Mouse (Mus musculus): ENCODE results near the gene Ube2q1. TPM values are rescaled to one million over a fixed set of nuclear protein-coding genes. Genes with fewer than 3 reads are reported as not detected.

Ube2q1 gene
- polyA plus RNA-seq, 1 experiment from 2014 or later: 21.3 TPM

- no peak for ATAC-seq (replicated peaks; ENCODE audit: low FRiP score, low TSS enrichment, low read depth)
- Histone ChIP-seq H3K27ac (ENCODE audit: low read depth) (no peak overlapping the region), H3K36me3 (ENCODE audit: control insufficient read depth, insufficient read depth, low read length) (peaks cover 52% of the 10 kb centered on the region), H3K4me3 (ENCODE audit: low read depth, low read length) (no peak overlapping the region), H3K4me1 (replicated peaks; ENCODE audit: control insufficient read depth, insufficient read depth, low read length) (peaks cover 24% of the 10 kb centered on the region), H3K9ac (ENCODE audit: low read length) (no peak overlapping the region), H3K27me3 (replicated peaks; ENCODE audit: control insufficient read depth, insufficient read depth, low read length) (no peaks in the 10 kb centered on the region), H3K9me3 (ENCODE audit: control insufficient read depth, low read length) (no peaks in the 10 kb centered on the region), H3K4me2 (ENCODE audit: low read length) (no peak overlapping the region)
- no peak for DNase-seq (ENCODE audit: low spot score)
- WGBS: 88% methylated on average over 4 of the region's 4 CpGs
These were observed 2.6 kb downstream of the Ube2q1 start for GRCm38 (mm10) chr3:89776001-89776400.

- 84% methylated on average over 4 of the region's 4 CpGs for WGBS
- Histone ChIP-seq H3K4me1 (replicated peaks; ENCODE audit: control insufficient read depth, insufficient read depth, low read length) (peaks cover 7% of the 10 kb centered on the region), H3K27ac (ENCODE audit: low read depth) (no peak overlapping the region), H3K36me3 (ENCODE audit: control insufficient read depth, insufficient read depth, low read length) (peaks cover 80% of the 10 kb centered on the region), H3K27me3 (replicated peaks; ENCODE audit: control insufficient read depth, insufficient read depth, low read length) (no peaks in the 10 kb centered on the region), H3K9ac (ENCODE audit: low read length) (no peak overlapping the region), H3K9me3 (ENCODE audit: control insufficient read depth, low read length) (no peaks in the 10 kb centered on the region), H3K4me2 (ENCODE audit: low read length) (no peak overlapping the region), H3K4me3 (ENCODE audit: low read depth, low read length) (no peak overlapping the region)
- DNase-seq (ENCODE audit: low spot score) (no peak), ATAC-seq (replicated peaks; ENCODE audit: low FRiP score, low TSS enrichment, low read depth) (no peak)
These were observed 6.7 kb downstream of the Ube2q1 start for GRCm38 (mm10) chr3:89780102-89780501.

GRCm38 (mm10) chr3:89781640-89782039 lies 8.2 kb downstream of the Ube2q1 start:
- Histone ChIP-seq H3K27ac (ENCODE audit: low read depth) (no peak overlapping the region), H3K4me2 (ENCODE audit: low read length) (no peak overlapping the region), H3K9ac (ENCODE audit: low read length) (no peak overlapping the region), H3K9me3 (ENCODE audit: control insufficient read depth, low read length) (no peaks in the 10 kb centered on the region), H3K36me3 (ENCODE audit: control insufficient read depth, insufficient read depth, low read length) (peaks cover 72% of the 10 kb centered on the region), H3K4me1 (replicated peaks; ENCODE audit: control insufficient read depth, insufficient read depth, low read length) (no peaks in the 10 kb centered on the region), H3K4me3 (ENCODE audit: low read depth, low read length) (no peak overlapping the region), H3K27me3 (replicated peaks; ENCODE audit: control insufficient read depth, insufficient read depth, low read length) (no peaks in the 10 kb centered on the region)
- DNase-seq (ENCODE audit: low spot score) (no peak), ATAC-seq (replicated peaks; ENCODE audit: low FRiP score, low TSS enrichment, low read depth) (no peak)
- 88% methylated on average over 5 of the region's 5 CpGs for WGBS

GRCm38 (mm10) chr3:89784991-89785753 lies 11.8 kb downstream of the Ube2q1 start:
- no peak overlapping the region for H3K27ac ChIP-seq (ENCODE audit: low read depth)
- H3K36me3 ChIP-seq (ENCODE audit: control insufficient read depth, insufficient read depth, low read length): peaks cover 37% of the 10 kb centered on the region
- WGBS: 16% methylated on average over 11 of the region's 11 CpGs
- H3K27me3 ChIP-seq (replicated peaks; ENCODE audit: control insufficient read depth, insufficient read depth, low read length): no peaks in the 10 kb centered on the region
- 0 out of 2 replicates have a peak overlapping the region, but pooled peaks have one; percentile 6 for H3K4me2 ChIP-seq (ENCODE audit: low read length)
- no peak overlapping the region for H3K9ac ChIP-seq (ENCODE audit: low read length)
- H3K4me1 ChIP-seq (replicated peaks; ENCODE audit: control insufficient read depth, insufficient read depth, low read length): no peaks in the 10 kb centered on the region
- H3K4me3 ChIP-seq (ENCODE audit: low read depth, low read length): no peak overlapping the region
- H3K9me3 ChIP-seq (ENCODE audit: control insufficient read depth, low read length): no peaks in the 10 kb centered on the region
- peak; percentile 76 for DNase-seq (ENCODE audit: low spot score)
- ATAC-seq (replicated peaks; ENCODE audit: low FRiP score, low TSS enrichment, low read depth): no peak

GRCm38 (mm10) chr3:89786275-89786674 lies 12.9 kb downstream of the Ube2q1 start:
- peaks cover 26% of the 10 kb centered on the region for H3K36me3 ChIP-seq (ENCODE audit: control insufficient read depth, insufficient read depth, low read length)
- H3K27ac ChIP-seq (ENCODE audit: low read depth): no peak overlapping the region
- ATAC-seq (replicated peaks; ENCODE audit: low FRiP score, low TSS enrichment, low read depth): no peak
- H3K9me3 ChIP-seq (ENCODE audit: control insufficient read depth, low read length): no peaks in the 10 kb centered on the region
- H3K27me3 ChIP-seq (replicated peaks; ENCODE audit: control insufficient read depth, insufficient read depth, low read length): no peaks in the 10 kb centered on the region
- no peak overlapping the region for H3K4me3 ChIP-seq (ENCODE audit: low read depth, low read length)
- H3K4me1 ChIP-seq (replicated peaks; ENCODE audit: control insufficient read depth, insufficient read depth, low read length): no peaks in the 10 kb centered on the region
- WGBS: 76% methylated on average over 6 of the region's 6 CpGs
- H3K4me2 ChIP-seq (ENCODE audit: low read length): no peak overlapping the region
- DNase-seq (ENCODE audit: low spot score): no peak
- no peak overlapping the region for H3K9ac ChIP-seq (ENCODE audit: low read length)

GRCm38 (mm10) chr3:89788680-89789352 lies 15.4 kb downstream of the Ube2q1 start:
- Histone ChIP-seq H3K27ac (ENCODE audit: low read depth) (no peak overlapping the region), H3K36me3 (ENCODE audit: control insufficient read depth, insufficient read depth, low read length) (peaks cover under 1% of the 10 kb centered on the region; the same call in 1 of the 2 replicates), H3K4me1 (replicated peaks; ENCODE audit: control insufficient read depth, insufficient read depth, low read length) (no peaks in the 10 kb centered on the region), H3K9ac (ENCODE audit: low read length) (no peak overlapping the region), H3K27me3 (replicated peaks; ENCODE audit: control insufficient read depth, insufficient read depth, low read length) (no peaks in the 10 kb centered on the region), H3K4me3 (ENCODE audit: low read depth, low read length) (no peak overlapping the region), H3K9me3 (ENCODE audit: control insufficient read depth, low read length) (no peaks in the 10 kb centered on the region), H3K4me2 (ENCODE audit: low read length) (no peak overlapping the region)
- 76% methylated on average over 16 of the region's 16 CpGs for WGBS
- peak; percentile 20 for DNase-seq (ENCODE audit: low spot score)
- no peak for ATAC-seq (replicated peaks; ENCODE audit: low FRiP score, low TSS enrichment, low read depth)

GRCm38 (mm10) chr3:89794616-89795015 lies 21.2 kb downstream of the Ube2q1 start:
- no peak overlapping the region for H3K4me3 ChIP-seq (ENCODE audit: low read depth, low read length)
- H3K27me3 ChIP-seq (replicated peaks; ENCODE audit: control insufficient read depth, insufficient read depth, low read length): no peaks in the 10 kb centered on the region
- no peaks in the 10 kb centered on the region for H3K36me3 ChIP-seq (ENCODE audit: control insufficient read depth, insufficient read depth, low read length)
- H3K9me3 ChIP-seq (ENCODE audit: control insufficient read depth, low read length): no peaks in the 10 kb centered on the region
- H3K4me2 ChIP-seq (ENCODE audit: low read length): no peak overlapping the region
- DNase-seq (ENCODE audit: low spot score): no peak
- WGBS: 52% methylated on average over 2 of the region's 2 CpGs
- no peaks in the 10 kb centered on the region for H3K4me1 ChIP-seq (replicated peaks; ENCODE audit: control insufficient read depth, insufficient read depth, low read length)
- no peak overlapping the region for H3K27ac ChIP-seq (ENCODE audit: low read depth)
- no peak for ATAC-seq (replicated peaks; ENCODE audit: low FRiP score, low TSS enrichment, low read depth)
- H3K9ac ChIP-seq (ENCODE audit: low read length): no peak overlapping the region

- no peaks in the 10 kb centered on the region for H3K36me3 ChIP-seq (ENCODE audit: control insufficient read depth, insufficient read depth, low read length)
- 71% methylated on average over 5 of the region's 5 CpGs for WGBS
- H3K4me2 ChIP-seq (ENCODE audit: low read length): no peak overlapping the region
- ATAC-seq (replicated peaks; ENCODE audit: low FRiP score, low TSS enrichment, low read depth) (no peak), DNase-seq (ENCODE audit: low spot score) (no peak)
- H3K9ac ChIP-seq (ENCODE audit: low read length): no peak overlapping the region
- no peak overlapping the region for H3K4me3 ChIP-seq (ENCODE audit: low read depth, low read length)
- no peak overlapping the region for H3K27ac ChIP-seq (ENCODE audit: low read depth)
- no peaks in the 10 kb centered on the region for H3K4me1 ChIP-seq (replicated peaks; ENCODE audit: control insufficient read depth, insufficient read depth, low read length)
- no peaks in the 10 kb centered on the region for H3K9me3 ChIP-seq (ENCODE audit: control insufficient read depth, low read length)
- H3K27me3 ChIP-seq (replicated peaks; ENCODE audit: control insufficient read depth, insufficient read depth, low read length): no peaks in the 10 kb centered on the region
These were observed 22.3 kb downstream of the Ube2q1 start for GRCm38 (mm10) chr3:89795746-89796145.

Data from intestine, embryonic 14.5 days (tissue).